ENCODE assay signal across 9 mouse cellular contexts in genomic region chr13:52828946-52829523, GRCm38 (mm10).
DNase-seq lines count a peak whose midpoint lies in the region; ATAC-seq and TF ChIP-seq lines count a peak whose summit lies in the region.
"Had no signal": no experiment of that assay in that cellular context is flagged by ENCODE, and none has a peak within 500 bp of the region (broad histone marks: within the 10 kb centered on the region; RNA-seq: fewer than 3 reads in every experiment).

No protein-coding gene starts in this region.

- no peaks in the 10 kb centered on the region for H3K36me3 ChIP-seq in kidney, adult 2 months (ENCODE audit: control insufficient read depth, insufficient read depth, low read length)

- peak; percentile 30 to 35 for DNase-seq in cerebellum, postnatal 10 days
- no peak for DNase-seq in cerebellum, adult 11-12 months
- peak; percentile 59 for DNase-seq in adrenal gland, postnatal 25 days
- peak; percentile 43 to 64 for DNase-seq in natural killer cell, adult 2 months (ENCODE audit: low spot score in 2 of 2)
- DNase-seq in frontal cortex, postnatal 14 days (ENCODE audit: low spot score in 2 of 2) = no peak
- DNase-seq in layer of hippocampus, adult 9-10 months (ENCODE audit: low spot score) = no peak
- no peak for DNase-seq in kidney, adult 2 months

- no peak overlapping the region for H3K4me3 ChIP-seq in kidney, adult 2 months (ENCODE audit: insufficient read depth, low read depth, low read length)
- H3K4me3 ChIP-seq: limb, embryonic 15.5 days had no signal

- TF ChIP-seq CTCF in kidney, adult 2 months (conservative IDR thresholded peaks at IDR 0.05; ENCODE audit: insufficient read depth, insufficient read length, low read depth, low read length) = no peak

- WGBS in kidney, adult 2 months = 72% methylated on average over 12 of the region's 12 CpGs

- ATAC-seq in inflammation-experienced regulatory T-cells, adult 6 months = peak; percentile 66

- H3K27me3 ChIP-seq in kidney, adult 2 months (replicated peaks; ENCODE audit: control insufficient read depth, insufficient read depth, low read length) = no peaks in the 10 kb centered on the region
- H3K27me3 ChIP-seq: limb, embryonic 15.5 days had no signal

- TF ChIP-seq POLR2A in kidney, adult 2 months (IDR thresholded peaks at IDR 0.05; ENCODE audit: low read depth, low read length) = no peak

- H3K4me1 ChIP-seq in kidney, adult 2 months (ENCODE audit: control insufficient read depth, insufficient read depth, low read length) = peaks cover 7% of the 10 kb centered on the region
- H3K4me1 ChIP-seq: limb, embryonic 15.5 days had no signal

- no peak overlapping the region for H3K27ac ChIP-seq in kidney, adult 2 months (ENCODE audit: insufficient read depth, low read depth, low read length)
- H3K27ac ChIP-seq: limb, embryonic 15.5 days had no signal

Comparison
In these comparisons a context has a peak if more than half of its experiments do, and no peak if none do; other contexts are left out.
1. DNase-seq: peak in cerebellum, postnatal 10 days (2 of 2), adrenal gland, postnatal 25 days (single experiment) and natural killer cell, adult 2 months (2 of 2); none in cerebellum, adult 11-12 months (single experiment), frontal cortex, postnatal 14 days (0 of 2), layer of hippocampus, adult 9-10 months (single experiment) and kidney, adult 2 months (single experiment).